Mouse (Mus musculus) hindbrain, postnatal 0 days (tissue): Measurements from ENCODE around the gene Patl1. TPM values are rescaled to one million over a fixed set of nuclear protein-coding genes. Genes with fewer than 3 reads are reported as not detected.
A peak's percentile ranks its signal among the peaks of the same experiment; 100 is the strongest.

Source experiments
- ATAC-seq: fragments of 200-750 bp; cut with Nextera tagmentation; 2 replicates; pipeline ENCODE4 v1.8.0; 2017; ENCODE audit warnings: mild to moderate bottlenecking, moderate TSS enrichment, moderate library complexity
- DNase-seq: peaks from one replicate; pipeline ENCODE4 v3.0.0-alpha.2; 2015; ENCODE audit warnings: low spot score
- H3K27ac ChIP-seq: fragments of 300-500 bp; sonication (generic); 2 replicates; pipeline ENCODE4 v1.5.1; 2014; ENCODE audit warnings: mild to moderate bottlenecking
- H3K27me3 ChIP-seq: fragments of 300-500 bp; sonication (generic); 2 replicates; pipeline ENCODE4 v1.6.1; 2014; ENCODE audit warnings: low read length, mixed read lengths; ENCODE audit not compliant: insufficient read depth
- H3K36me3 ChIP-seq: fragments of 300-500 bp; sonication (generic); 2 replicates; pipeline ENCODE4 v1.6.1; 2014; ENCODE audit warnings: low read length, mixed read lengths; ENCODE audit not compliant: insufficient read depth
- H3K4me1 ChIP-seq: fragments of 300-500 bp; sonication (generic); 2 replicates; pipeline ENCODE4 v1.6.1; 2014; ENCODE audit warnings: antibody characterized with exemption, low read length, mixed read lengths; ENCODE audit not compliant: insufficient read depth
- H3K4me2 ChIP-seq: fragments of 300-500 bp; sonication (generic); 2 replicates; pipeline ENCODE4 v1.6.1; 2014; ENCODE audit warnings: low read depth, mild to moderate bottlenecking, low read length, moderate library complexity, mixed read lengths
- H3K4me3 ChIP-seq: fragments of 300-500 bp; sonication (generic); 2 replicates; pipeline ENCODE4 v1.5.1; 2014; ENCODE audit warnings: low read length
- H3K9ac ChIP-seq: fragments of 300-500 bp; sonication (generic); replicated peaks from 2 replicates; pipeline ENCODE4 v1.6.1; 2014; ENCODE audit warnings: mild to moderate bottlenecking, low read length, moderate library complexity, mixed read lengths
- H3K9me3 ChIP-seq: fragments of 300-500 bp; sonication (generic); 2 replicates; pipeline ENCODE4 v1.6.1; 2016; ENCODE audit warnings: low read length, mixed read lengths
- CTCF ChIP-seq: IDR thresholded peaks from 2 replicates; pipeline ENCODE4 v1.5.1; 2016; ENCODE audit warnings: antibody characterized with exemption, control low read depth, low read depth
- WGBS: fragments of 180-500 bp; shearing (Covaris S2); extraction: QIAGEN DNeasy Blood & Tissue Kit; methylation state at CpG from one replicate; pipeline ENCODE4 v1.1.7; 2014; 5-methylcytosine and 5-hydroxymethylcytosine counted together
- polyA plus RNA-seq: library from polyadenylated mRNA; unstranded; fragments of >200 nt; fragmentation: Nextera tagmentation; extraction: Ambion mirVana; gene quantifications from 2 replicates; pipeline ENCODE4 v1.2.1, GENCODE M21; 2015
- total RNA-seq: library from RNA; depleted of rRNA; stranded (reverse); fragments of >200 nt; gene quantifications from 2 replicates; pipeline ENCODE4 v1.2.3, GENCODE M21; 2014

Gene Patl1
- total and polyA plus RNA-seq, 2 experiments from 2014 or later: 11.5 to 12.3 TPM

DNA sequence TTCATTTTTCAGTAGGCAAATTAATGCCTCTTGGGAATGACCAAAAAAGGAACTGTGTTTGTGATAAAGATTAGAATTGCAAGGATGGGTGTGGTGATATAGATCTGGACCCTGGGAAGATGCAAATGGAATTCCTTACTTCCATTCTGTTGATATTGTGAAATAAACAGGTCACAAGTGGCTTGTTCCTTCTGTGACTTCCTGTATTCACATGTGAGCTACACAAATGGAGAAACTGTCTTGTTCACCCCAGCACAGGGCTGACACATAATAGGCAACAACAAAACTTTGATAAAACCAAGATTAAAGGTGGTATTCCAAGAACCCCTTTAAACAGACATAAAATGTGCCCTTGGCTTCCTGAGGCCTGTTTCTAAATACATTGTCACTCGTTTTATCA is 37.7 kb downstream of the Patl1 start:
- no peak for TF ChIP-seq CTCF
- no peak overlapping the region for H3K4me3 ChIP-seq
- H3K9ac ChIP-seq: no peak overlapping the region
- ATAC-seq (no peak), DNase-seq (no peak)
- no peaks in the 10 kb centered on the region for H3K9me3 ChIP-seq
- H3K27me3 ChIP-seq: no peaks in the 10 kb centered on the region
- H3K36me3 ChIP-seq: no peaks in the 10 kb centered on the region; the same call in 1 of the 2 replicates
- H3K4me1 ChIP-seq: no peaks in the 10 kb centered on the region
- H3K27ac ChIP-seq: no peak overlapping the region
- WGBS: 63% methylated on average over 1 of the region's 1 CpGs
- no peak overlapping the region for H3K4me2 ChIP-seq

DNA sequence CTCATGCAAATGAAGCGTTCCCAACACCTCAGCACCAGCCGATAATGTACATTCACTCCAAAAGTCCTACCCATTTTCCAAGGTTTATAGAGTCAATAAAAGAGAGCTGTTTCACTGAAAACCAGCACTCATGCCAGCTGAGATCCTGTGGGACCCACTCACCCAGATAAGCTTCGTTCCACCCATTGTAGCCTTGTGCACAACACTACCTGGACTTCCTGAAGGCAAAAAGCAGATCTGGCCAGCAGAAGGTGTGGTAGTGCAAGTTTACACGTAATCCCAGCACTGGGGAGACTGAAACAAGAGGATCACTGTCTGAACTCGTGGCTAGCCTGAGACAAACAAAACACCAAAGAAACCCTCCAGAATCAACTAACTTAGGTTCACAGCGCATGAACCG is 38.5 kb downstream of the Patl1 start:
- H3K4me2 ChIP-seq: no peak overlapping the region
- no peak for ATAC-seq
- H3K27me3 ChIP-seq: no peaks in the 10 kb centered on the region
- no peak overlapping the region for H3K9ac ChIP-seq
- no peaks in the 10 kb centered on the region for H3K9me3 ChIP-seq
- no peak for TF ChIP-seq CTCF
- no peak for DNase-seq
- H3K36me3 ChIP-seq: no peaks in the 10 kb centered on the region; the same call in 1 of the 2 replicates
- H3K4me1 ChIP-seq: no peaks in the 10 kb centered on the region
- H3K4me3 ChIP-seq: no peak overlapping the region
- 80% methylated on average over 7 of the region's 7 CpGs for WGBS
- no peak overlapping the region for H3K27ac ChIP-seq

- 48% methylated on average over 6 of the region's 6 CpGs for WGBS
- Histone ChIP-seq H3K4me1 (no peaks in the 10 kb centered on the region), H3K4me3 (no peak overlapping the region), H3K4me2 (no peak overlapping the region), H3K27me3 (no peaks in the 10 kb centered on the region), H3K27ac (no peak overlapping the region), H3K36me3 (no peaks in the 10 kb centered on the region), H3K9me3 (no peaks in the 10 kb centered on the region), H3K9ac (no peak overlapping the region)
- peak; percentile 16; the same call in 1 of the 2 replicates for TF ChIP-seq CTCF
- DNase-seq (peak; percentile 6), ATAC-seq (no peak)
Observed at GRCm38 (mm10) chr19:11954206-11954605, 42.0 kb downstream of the Patl1 start.

DNA sequence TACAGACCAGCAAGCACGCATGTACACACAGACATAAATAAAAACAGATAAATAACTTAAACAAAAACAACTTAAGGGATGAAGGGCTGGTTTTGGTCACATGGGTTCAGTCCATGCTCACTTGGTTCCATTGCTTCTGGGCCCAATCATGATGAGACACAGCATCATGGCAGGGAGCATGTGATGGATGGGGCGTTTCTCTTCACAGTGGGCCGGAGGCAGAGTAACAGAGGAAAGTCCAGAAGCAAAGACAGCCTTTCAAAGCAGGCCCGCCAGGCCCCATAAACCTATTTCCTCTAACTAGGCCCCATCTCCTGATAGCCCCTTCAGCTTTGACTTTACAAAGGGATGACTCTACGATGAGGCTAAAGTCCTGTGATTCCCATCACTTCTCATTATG is 44.4 kb downstream of the Patl1 start:
- no peak for TF ChIP-seq CTCF
- 94% methylated on average over 5 of the region's 5 CpGs for WGBS
- Histone ChIP-seq H3K4me2 (no peak overlapping the region), H3K27me3 (no peaks in the 10 kb centered on the region), H3K4me1 (no peaks in the 10 kb centered on the region), H3K36me3 (no peaks in the 10 kb centered on the region), H3K27ac (no peak overlapping the region), H3K4me3 (no peak overlapping the region), H3K9me3 (no peaks in the 10 kb centered on the region), H3K9ac (no peak overlapping the region)
- DNase-seq (no peak), ATAC-seq (no peak)

GRCm38 (mm10) chr19:11957396-11957795 is 45.2 kb downstream of the Patl1 start:
- Histone ChIP-seq H3K4me2 (no peak overlapping the region), H3K9me3 (no peaks in the 10 kb centered on the region), H3K4me3 (no peak overlapping the region), H3K36me3 (no peaks in the 10 kb centered on the region), H3K4me1 (no peaks in the 10 kb centered on the region), H3K27me3 (no peaks in the 10 kb centered on the region), H3K9ac (no peak overlapping the region), H3K27ac (no peak overlapping the region)
- DNase-seq (no peak), ATAC-seq (no peak)
- TF ChIP-seq CTCF: no peak
- WGBS: 89% methylated on average over 5 of the region's 5 CpGs

- no peak overlapping the region for H3K4me2 ChIP-seq
- no peaks in the 10 kb centered on the region for H3K36me3 ChIP-seq
- no peaks in the 10 kb centered on the region for H3K4me1 ChIP-seq
- no peak overlapping the region for H3K27ac ChIP-seq
- no peak for TF ChIP-seq CTCF
- H3K4me3 ChIP-seq: no peak overlapping the region
- H3K9ac ChIP-seq: no peak overlapping the region
- DNase-seq (no peak), ATAC-seq (no peak)
- H3K9me3 ChIP-seq: no peaks in the 10 kb centered on the region
- no peaks in the 10 kb centered on the region for H3K27me3 ChIP-seq
- 84% methylated on average over 8 of the region's 8 CpGs for whole genome bisulfite sequencing
Observed at GRCm38 (mm10) chr19:11957846-11958245, 45.6 kb downstream of the Patl1 start.

GRCm38 (mm10) chr19:11964266-11964665 is 52.1 kb downstream of the Patl1 start:
- peaks cover 7% of the 10 kb centered on the region; the same call in 1 of the 2 replicates for H3K4me1 ChIP-seq
- DNase-seq (peak; percentile 12), ATAC-seq (no peak)
- peak overlapping the region; percentile 82 for H3K4me3 ChIP-seq
- no peaks in the 10 kb centered on the region for H3K9me3 ChIP-seq
- peak overlapping the region; percentile 84; the same call in 1 of the 2 replicates for H3K27ac ChIP-seq
- H3K9ac ChIP-seq: no peak overlapping the region
- H3K4me2 ChIP-seq: peak overlapping the region; percentile 64
- peaks cover 6% of the 10 kb centered on the region; the same call in 1 of the 2 replicates for H3K36me3 ChIP-seq
- TF ChIP-seq CTCF: peak; percentile 48
- WGBS: 94% methylated on average over 1 of the region's 1 CpGs
- no peaks in the 10 kb centered on the region for H3K27me3 ChIP-seq
